Mouse (Mus musculus) ES-E14 (cell line): Measurements from ENCODE around the gene Fkbp10. TPM values are rescaled to one million over a fixed set of nuclear protein-coding genes. Genes with fewer than 3 reads are reported as not detected.

Experiments
- DNase-seq: peaks from one replicate; pipeline ENCODE4 v3.0.0-alpha.2; 2013; ENCODE audit warnings: low read depth, low spot score
- H3K27ac ChIP-seq: 2 replicates; pipeline ENCODE4 v1.5.1; 2012; ENCODE audit warnings: low read depth, mild to moderate bottlenecking, low read length, moderate library complexity, mixed read lengths; ENCODE audit not compliant: poor library complexity, insufficient read depth, severe bottlenecking
- H3K36me3 ChIP-seq: 2 replicates; pipeline ENCODE4 v1.6.1; 2012; ENCODE audit warnings: mild to moderate bottlenecking, low read length, moderate library complexity, mixed read lengths; ENCODE audit not compliant: control insufficient read depth, poor library complexity, insufficient read depth, severe bottlenecking
- H3K4me1 ChIP-seq, 2 experiments: fragments of 150-350 bp in 1 of 2; sonication (generic) in 1 of 2; 2 replicates each; pipeline ENCODE4 v1.6.1; 2012; ENCODE audit warnings: low read length in 2 of 2, mild to moderate bottlenecking in 1 of 2, mixed read lengths in 1 of 2; ENCODE audit not compliant: control insufficient read depth in 2 of 2, insufficient read depth in 2 of 2, poor library complexity in 1 of 2
- H3K4me3 ChIP-seq, 2 experiments: fragments of 150-350 bp in 1 of 2; sonication (generic) in 1 of 2; 2 replicates each; pipeline ENCODE4 v1.5.1; 2012; ENCODE audit warnings: low read length in 2 of 2, low read depth in 1 of 2, mild to moderate bottlenecking in 1 of 2, mixed read lengths in 1 of 2; ENCODE audit not compliant: insufficient read depth in 1 of 2, poor library complexity in 1 of 2, severe bottlenecking in 1 of 2
- H3K9ac ChIP-seq: 2 replicates; pipeline ENCODE4 v1.6.1; 2012; ENCODE audit warnings: low read depth, mild to moderate bottlenecking, low read length, mixed read lengths; ENCODE audit not compliant: poor library complexity, insufficient read depth, severe bottlenecking
- H3K9me3 ChIP-seq: fragments of 150-350 bp; sonication (generic); 2 replicates; pipeline ENCODE4 v1.6.1; 2012; ENCODE audit warnings: low read depth, mild to moderate bottlenecking, low read length; ENCODE audit not compliant: control insufficient read depth, insufficient read depth
- CHD2 ChIP-seq: IDR thresholded peaks from 2 replicates; pipeline ENCODE4 v1.6.1; 2014; ENCODE audit warnings: mild to moderate bottlenecking, low read depth, low read length, inconsistent platforms
- HCFC1 ChIP-seq: IDR thresholded peaks from 2 replicates; pipeline ENCODE4 v1.6.1; 2012; ENCODE audit warnings: low read length, inconsistent platforms, borderline replicate concordance; ENCODE audit not compliant: insufficient read depth
- MAFK ChIP-seq: IDR thresholded peaks from 2 replicates; pipeline ENCODE4 v1.6.1; 2014; ENCODE audit warnings: mild to moderate bottlenecking, low read depth, low read length, inconsistent platforms; ENCODE audit not compliant: insufficient read depth
- ZC3H11A ChIP-seq: IDR thresholded peaks from 2 replicates; pipeline ENCODE4 v1.6.1; 2012; ENCODE audit warnings: low read depth, mild to moderate bottlenecking, inconsistent platforms, low read length, borderline replicate concordance
- ZNF384 ChIP-seq: IDR thresholded peaks from 2 replicates; pipeline ENCODE4 v1.6.1; 2012; ENCODE audit warnings: low read depth, low read length, inconsistent platforms
- in situ Hi-C, 2 experiments: fragments of 600-800 bp; cut with MboI; formaldehyde crosslinking; loops; one replicate each; pipeline ENCODE4 v1.15.1; 2025; ENCODE audit warnings: low sequenced_read_pairs in 2 of 2, inconsistent platforms in 1 of 2; ENCODE audit not compliant: unreplicated experiment in 2 of 2
- total RNA-seq: library from RNA; depleted of rRNA; stranded (reverse); fragments of 300-350 nt; gene quantifications from 2 replicates; pipeline ENCODE4 v1.2.3, GENCODE M21; 2012

Gene Fkbp10
- total RNA-seq, 1 experiment = 73.3 TPM

GRCm38 (mm10) chr11:100375127-100375526, 40.4 kb upstream of the Fkbp10 start:
- no peak for DNase-seq
- TF ChIP-seq MAFK (no peak), ZC3H11A (no peak), HCFC1 (no peak), CHD2 (no peak), ZNF384 (no peak)
- Histone ChIP-seq H3K4me1 (peaks cover 17 to 32% of the 10 kb centered on the region in 2 experiments), H3K36me3 (peaks cover 60% of the 10 kb centered on the region), H3K9ac (peak overlapping the region; percentile 52; the same call in 1 of the 2 replicates), H3K27ac (peak overlapping the region; percentile 92), H3K9me3 (no peaks in the 10 kb centered on the region), H3K4me3 (peak overlapping the region in 1 of 2 experiments; percentile 74; a peak in 2 of 4 replicates)
- in situ Hi-C loops = no loop called here

GRCm38 (mm10) chr11:100376005-100376404, 39.5 kb upstream of the Fkbp10 start:
- TF ChIP-seq MAFK (0 out of 2 replicates have a peak, but pooled peaks have one; percentile 5), HCFC1 (peak; percentile 57; the same call in 1 of the 2 replicates), CHD2 (peak; percentile 86; the same call in 1 of the 2 replicates), ZNF384 (no peak), ZC3H11A (no peak)
- peaks cover 59% of the 10 kb centered on the region for H3K36me3 ChIP-seq
- DNase-seq = peak; percentile 88
- peak overlapping the region; percentile 70 for H3K9ac ChIP-seq
- H3K27ac ChIP-seq = peak overlapping the region; percentile 97
- in situ Hi-C loops = no loop called here
- H3K4me1 ChIP-seq = peaks cover 17 to 30% of the 10 kb centered on the region in 2 experiments
- H3K4me3 ChIP-seq = peak overlapping the region; percentile 30 to 74
- no peaks in the 10 kb centered on the region for H3K9me3 ChIP-seq

GRCm38 (mm10) chr11:100376746-100377389, 38.6 kb upstream of the Fkbp10 start:
- TF ChIP-seq ZC3H11A = no peak
- TF ChIP-seq ZNF384 = no peak
- TF ChIP-seq HCFC1 = no peak
- TF ChIP-seq MAFK = no peak
- no peak for TF ChIP-seq CHD2
- DNase-seq = no peak
- H3K4me1 ChIP-seq = peaks cover 17 to 28% of the 10 kb centered on the region in 2 experiments; a peak in 3 of 4 replicates
- peak overlapping the region; percentile 70 for H3K9ac ChIP-seq
- in situ Hi-C loops = no loop called here
- peak overlapping the region; percentile 30 to 74 for H3K4me3 ChIP-seq
- peaks cover 56% of the 10 kb centered on the region for H3K36me3 ChIP-seq
- H3K9me3 ChIP-seq = no peaks in the 10 kb centered on the region
- peak overlapping the region; percentile 97 for H3K27ac ChIP-seq

- TF ChIP-seq CHD2 (no peak), HCFC1 (no peak), ZC3H11A (no peak), ZNF384 (no peak), MAFK (no peak)
- peaks cover 50% of the 10 kb centered on the region for H3K36me3 ChIP-seq
- no peaks in the 10 kb centered on the region for H3K9me3 ChIP-seq
- in situ Hi-C loops = no loop called here
- no peak for DNase-seq
- H3K27ac ChIP-seq = no peak overlapping the region
- no peak overlapping the region for H3K9ac ChIP-seq
- no peak overlapping the region for H3K4me3 ChIP-seq
- peaks cover 19 to 25% of the 10 kb centered on the region in 2 experiments; a peak in 3 of 4 replicates for H3K4me1 ChIP-seq
Observed at GRCm38 (mm10) chr11:100377989-100378388, 37.5 kb upstream of the Fkbp10 start.
